Mouse (Mus musculus): ENCODE data around the gene Nup93. TPM values are rescaled to one million over a fixed set of nuclear protein-coding genes. Genes with fewer than 3 reads are reported as not detected.

The Nup93 gene
- polyA plus RNA-seq, 1 experiment from 2014 or later, result 118 TPM

DNA sequence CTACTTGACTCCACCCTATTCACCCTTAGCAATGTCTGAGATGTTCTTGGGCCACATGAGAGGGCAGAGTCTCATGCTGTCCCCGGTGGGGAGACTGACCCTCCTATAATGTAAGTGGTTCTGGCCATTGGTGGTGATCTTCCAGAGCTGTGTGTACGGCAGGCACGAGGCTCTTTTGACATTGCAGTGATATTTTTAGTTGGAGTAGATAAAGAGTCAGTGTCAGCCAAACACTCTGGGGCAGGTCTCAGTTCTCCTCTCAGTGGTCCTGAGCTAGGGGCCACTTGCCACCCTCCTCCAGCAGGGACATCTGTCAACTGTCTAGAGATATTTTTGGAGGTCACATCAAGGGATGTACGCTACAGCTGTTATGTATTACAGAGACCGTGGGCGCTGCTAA, 142.9 kb downstream of the Nup93 start:
- WGBS, result 86% methylated on average over 6 of the region's 6 CpGs
- no peaks in the 10 kb centered on the region for H3K36me3 ChIP-seq (ENCODE audit: control insufficient read depth, insufficient read depth, low read length)
- ATAC-seq (ENCODE audit: low FRiP score) (no peak), DNase-seq (ENCODE audit: low spot score, missing footprints) (no peak)
- H3K27me3 ChIP-seq (ENCODE audit: control insufficient read depth, insufficient read depth, low read length), result no peaks in the 10 kb centered on the region
- no peaks in the 10 kb centered on the region for H3K4me1 ChIP-seq (ENCODE audit: control insufficient read depth, insufficient read depth, low read length)
- H3K4me3 ChIP-seq (ENCODE audit: low read depth, low read length), result no peak overlapping the region
- H3K9ac ChIP-seq (ENCODE audit: low read length), result no peak overlapping the region
- H3K4me2 ChIP-seq, result no peak overlapping the region
- H3K27ac ChIP-seq (ENCODE audit: low read depth, low read length), result no peak overlapping the region
- H3K9me3 ChIP-seq (ENCODE audit: control insufficient read depth, low read length), result no peaks in the 10 kb centered on the region

DNA sequence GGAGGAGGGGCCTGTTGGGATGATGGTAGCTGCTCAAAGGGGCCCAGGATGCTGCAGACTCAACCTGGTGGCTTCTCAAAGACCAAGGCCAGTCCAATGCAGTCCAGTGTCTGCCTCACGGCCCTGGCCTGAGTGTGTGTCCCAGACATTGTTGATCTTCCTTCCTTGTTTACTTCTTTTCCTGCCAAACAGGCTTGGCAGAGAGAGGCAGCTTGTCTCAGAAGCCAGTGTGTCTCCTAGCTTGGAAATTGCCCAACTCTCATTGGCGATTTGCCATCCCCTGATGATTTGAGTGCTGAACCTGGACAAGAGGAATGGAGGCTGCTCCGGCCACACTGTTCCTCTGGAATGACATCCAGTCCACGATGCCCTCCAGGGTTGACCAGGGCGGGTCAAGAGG, 144.2 kb downstream of the Nup93 start:
- Histone ChIP-seq H3K9me3 (ENCODE audit: control insufficient read depth, low read length) (no peaks in the 10 kb centered on the region), H3K4me3 (ENCODE audit: low read depth, low read length) (no peak overlapping the region), H3K27ac (ENCODE audit: low read depth, low read length) (no peak overlapping the region), H3K36me3 (ENCODE audit: control insufficient read depth, insufficient read depth, low read length) (no peaks in the 10 kb centered on the region), H3K9ac (ENCODE audit: low read length) (no peak overlapping the region), H3K4me1 (ENCODE audit: control insufficient read depth, insufficient read depth, low read length) (no peaks in the 10 kb centered on the region), H3K27me3 (ENCODE audit: control insufficient read depth, insufficient read depth, low read length) (no peaks in the 10 kb centered on the region), H3K4me2 (no peak overlapping the region)
- no peak for DNase-seq (ENCODE audit: low spot score, missing footprints)
- 88% methylated on average over 5 of the region's 5 CpGs for WGBS
- no peak for ATAC-seq (ENCODE audit: low FRiP score)

DNA sequence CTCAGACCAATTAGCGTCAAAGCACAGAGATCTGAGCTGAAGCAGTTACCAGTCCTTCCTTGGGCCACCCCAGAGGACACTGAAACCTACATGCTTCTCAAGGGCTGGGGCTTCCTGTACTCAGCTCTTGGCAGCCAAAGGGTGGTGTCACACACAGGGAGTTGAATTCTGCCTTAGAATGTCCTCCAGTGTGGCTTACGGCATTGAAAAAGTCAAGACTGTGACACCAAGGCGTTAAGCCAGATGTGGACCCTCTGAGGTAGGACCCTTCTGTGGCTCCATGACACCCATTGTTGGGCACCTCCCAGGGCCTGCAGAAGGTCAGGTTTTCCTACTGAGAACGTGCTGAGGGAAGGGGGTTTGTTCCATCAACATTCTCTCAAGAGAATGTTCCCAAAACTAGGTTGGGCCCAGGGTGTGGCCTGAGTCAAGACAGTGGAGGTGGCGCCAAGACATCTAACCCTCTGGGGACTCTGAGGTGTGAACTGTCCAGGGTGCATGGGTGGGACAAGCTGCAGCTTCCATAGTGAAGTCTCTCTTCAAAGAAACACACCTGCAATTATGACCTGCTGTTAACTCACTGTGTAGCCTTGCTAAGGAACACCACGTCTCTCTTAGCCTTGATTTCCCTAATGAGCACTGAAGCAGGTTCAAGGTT, 147.5 kb downstream of the Nup93 start:
- Histone ChIP-seq H3K4me3 (ENCODE audit: low read depth, low read length) (no peak overlapping the region), H3K27me3 (ENCODE audit: control insufficient read depth, insufficient read depth, low read length) (no peaks in the 10 kb centered on the region), H3K9ac (ENCODE audit: low read length) (no peak overlapping the region), H3K9me3 (ENCODE audit: control insufficient read depth, low read length) (no peaks in the 10 kb centered on the region), H3K4me2 (no peak overlapping the region), H3K36me3 (ENCODE audit: control insufficient read depth, insufficient read depth, low read length) (no peaks in the 10 kb centered on the region), H3K4me1 (ENCODE audit: control insufficient read depth, insufficient read depth, low read length) (no peaks in the 10 kb centered on the region), H3K27ac (ENCODE audit: low read depth, low read length) (no peak overlapping the region)
- 89% methylated on average over 6 of the region's 6 CpGs for WGBS
- DNase-seq (ENCODE audit: low spot score, missing footprints), result no peak
- no peak for ATAC-seq (ENCODE audit: low FRiP score)

DNA sequence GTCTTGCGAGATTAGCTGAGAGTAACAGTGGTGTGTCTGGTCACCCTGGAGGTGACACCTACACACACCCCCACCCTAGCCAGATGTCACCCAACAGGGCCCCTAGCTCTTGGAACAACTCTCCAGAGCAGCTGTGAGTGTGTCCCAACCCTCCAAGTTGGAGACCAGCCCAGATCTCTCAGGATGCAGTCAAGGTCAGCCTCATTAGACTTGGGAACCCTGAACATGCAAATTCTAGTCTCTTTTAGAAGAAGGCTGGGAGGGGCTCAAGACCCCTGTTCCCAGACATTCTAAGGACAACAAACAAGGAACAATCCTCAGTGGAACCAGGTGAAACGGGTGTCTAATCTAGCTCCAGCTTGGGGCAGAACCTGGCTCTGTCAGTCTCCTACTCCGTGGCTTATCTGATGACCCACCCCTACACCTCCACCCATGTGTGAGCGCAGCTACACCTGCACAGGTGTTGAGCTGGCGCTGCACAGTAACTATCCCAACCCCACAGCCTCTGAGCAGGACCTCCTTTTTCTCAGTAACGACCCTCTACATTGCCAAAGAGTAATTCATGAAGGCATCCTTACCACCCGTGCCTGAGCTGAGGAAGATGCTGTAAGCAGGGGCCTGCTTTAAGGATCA, 148.4 kb downstream of the Nup93 start:
- Histone ChIP-seq H3K4me3 (ENCODE audit: low read depth, low read length) (no peak overlapping the region), H3K27ac (ENCODE audit: low read depth, low read length) (no peak overlapping the region), H3K9me3 (ENCODE audit: control insufficient read depth, low read length) (no peaks in the 10 kb centered on the region), H3K27me3 (ENCODE audit: control insufficient read depth, insufficient read depth, low read length) (no peaks in the 10 kb centered on the region), H3K36me3 (ENCODE audit: control insufficient read depth, insufficient read depth, low read length) (no peaks in the 10 kb centered on the region), H3K9ac (ENCODE audit: low read length) (no peak overlapping the region), H3K4me1 (ENCODE audit: control insufficient read depth, insufficient read depth, low read length) (no peaks in the 10 kb centered on the region), H3K4me2 (no peak overlapping the region)
- 80% methylated on average over 7 of the region's 7 CpGs for WGBS
- ATAC-seq (ENCODE audit: low FRiP score) (no peak), DNase-seq (ENCODE audit: low spot score, missing footprints) (no peak)

DNA sequence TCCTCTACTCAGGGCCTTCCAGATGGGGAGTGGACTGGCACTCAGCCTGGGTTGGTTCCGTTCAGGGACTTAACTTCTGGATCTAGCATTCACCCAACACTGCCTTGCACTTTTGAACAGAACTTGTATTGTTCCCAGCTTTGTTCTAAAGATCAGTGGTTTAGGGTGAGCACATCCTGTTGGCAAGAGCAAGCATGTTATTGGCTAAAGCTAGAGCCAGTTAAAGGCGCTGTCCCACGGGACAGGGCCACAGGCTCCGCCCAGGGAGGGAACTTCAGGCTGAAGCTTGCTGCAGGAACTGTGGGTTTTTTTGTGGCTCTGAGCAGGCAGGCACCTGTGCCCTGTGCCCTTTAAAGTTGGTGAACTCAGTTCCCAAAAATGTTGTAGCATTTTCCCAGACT, 148.9 kb downstream of the Nup93 start:
- Histone ChIP-seq H3K4me2 (no peak overlapping the region), H3K9me3 (ENCODE audit: control insufficient read depth, low read length) (no peaks in the 10 kb centered on the region), H3K27me3 (ENCODE audit: control insufficient read depth, insufficient read depth, low read length) (no peaks in the 10 kb centered on the region), H3K4me3 (ENCODE audit: low read depth, low read length) (no peak overlapping the region), H3K9ac (ENCODE audit: low read length) (no peak overlapping the region), H3K27ac (ENCODE audit: low read depth, low read length) (no peak overlapping the region), H3K36me3 (ENCODE audit: control insufficient read depth, insufficient read depth, low read length) (no peaks in the 10 kb centered on the region), H3K4me1 (ENCODE audit: control insufficient read depth, insufficient read depth, low read length) (no peaks in the 10 kb centered on the region)
- ATAC-seq (ENCODE audit: low FRiP score) (no peak), DNase-seq (ENCODE audit: low spot score, missing footprints) (no peak)
- WGBS, result 48% methylated on average over 4 of the region's 4 CpGs

DNA sequence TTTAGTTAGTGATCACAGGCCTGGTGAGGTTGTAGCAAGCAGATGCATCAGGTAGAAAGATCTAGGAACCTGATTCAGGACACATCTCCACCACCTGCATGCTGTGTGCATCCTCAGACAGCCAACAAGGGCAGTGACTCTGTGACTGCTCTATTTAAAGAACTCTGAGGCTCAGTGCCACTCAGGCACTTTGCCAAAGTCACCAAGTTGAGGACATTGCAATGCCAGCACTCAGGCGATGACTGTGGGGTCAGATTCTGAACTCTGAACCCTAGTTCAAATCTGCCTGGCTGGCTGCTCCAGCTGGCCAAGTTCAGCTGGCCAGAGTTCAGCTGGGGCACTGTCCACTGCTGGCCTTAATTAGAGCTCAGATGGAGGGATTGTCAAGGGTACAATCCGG, 149.5 kb downstream of the Nup93 start:
- no peaks in the 10 kb centered on the region for H3K36me3 ChIP-seq (ENCODE audit: control insufficient read depth, insufficient read depth, low read length)
- no peak overlapping the region for H3K9ac ChIP-seq (ENCODE audit: low read length)
- H3K27me3 ChIP-seq (ENCODE audit: control insufficient read depth, insufficient read depth, low read length), result no peaks in the 10 kb centered on the region
- no peak overlapping the region for H3K27ac ChIP-seq (ENCODE audit: low read depth, low read length)
- DNase-seq (ENCODE audit: low spot score, missing footprints) (no peak), ATAC-seq (ENCODE audit: low FRiP score) (no peak)
- H3K4me2 ChIP-seq, result no peak overlapping the region
- H3K4me3 ChIP-seq (ENCODE audit: low read depth, low read length), result no peak overlapping the region
- no peaks in the 10 kb centered on the region for H3K4me1 ChIP-seq (ENCODE audit: control insufficient read depth, insufficient read depth, low read length)
- WGBS, result 88% methylated on average over 2 of the region's 2 CpGs
- H3K9me3 ChIP-seq (ENCODE audit: control insufficient read depth, low read length), result no peaks in the 10 kb centered on the region

GRCm38 (mm10) chr8:94364686-94365312, 150.4 kb downstream of the Nup93 start:
- Histone ChIP-seq H3K36me3 (ENCODE audit: control insufficient read depth, insufficient read depth, low read length) (no peaks in the 10 kb centered on the region), H3K27me3 (ENCODE audit: control insufficient read depth, insufficient read depth, low read length) (no peaks in the 10 kb centered on the region), H3K4me1 (ENCODE audit: control insufficient read depth, insufficient read depth, low read length) (no peaks in the 10 kb centered on the region), H3K4me3 (ENCODE audit: low read depth, low read length) (no peak overlapping the region), H3K9ac (ENCODE audit: low read length) (no peak overlapping the region), H3K9me3 (ENCODE audit: control insufficient read depth, low read length) (no peaks in the 10 kb centered on the region), H3K27ac (ENCODE audit: low read depth, low read length) (no peak overlapping the region), H3K4me2 (no peak overlapping the region)
- 89% methylated on average over 6 of the region's 6 CpGs for WGBS
- DNase-seq (ENCODE audit: low spot score, missing footprints), result peak; percentile 45
- no peak for ATAC-seq (ENCODE audit: low FRiP score)

GRCm38 (mm10) chr8:94365410-94365981, 151.1 kb downstream of the Nup93 start:
- Histone ChIP-seq H3K27ac (ENCODE audit: low read depth, low read length) (no peak overlapping the region), H3K27me3 (ENCODE audit: control insufficient read depth, insufficient read depth, low read length) (no peaks in the 10 kb centered on the region), H3K9me3 (ENCODE audit: control insufficient read depth, low read length) (no peaks in the 10 kb centered on the region), H3K4me3 (ENCODE audit: low read depth, low read length) (no peak overlapping the region), H3K4me2 (no peak overlapping the region), H3K36me3 (ENCODE audit: control insufficient read depth, insufficient read depth, low read length) (no peaks in the 10 kb centered on the region), H3K9ac (ENCODE audit: low read length) (no peak overlapping the region), H3K4me1 (ENCODE audit: control insufficient read depth, insufficient read depth, low read length) (no peaks in the 10 kb centered on the region)
- WGBS, result 91% methylated on average over 9 of the region's 9 CpGs
- ATAC-seq (ENCODE audit: low FRiP score) (no peak), DNase-seq (ENCODE audit: low spot score, missing footprints) (no peak)
